Mouse (Mus musculus) neutrophil, adult 83 days (primary cell): Measurements from ENCODE around the gene Mri1. TPM values are rescaled to one million over a fixed set of nuclear protein-coding genes. Genes with fewer than 3 reads are reported as not detected.

Experiments used
- total RNA-seq, 2 experiments: library from RNA; stranded (reverse); gene quantifications; one replicate each; pipeline ENCODE4 v1.2.4; 2023

Gene Mri1
- 1 to 10 TPM; 7.2 to 9.6 TPM for total RNA-seq

DNA sequence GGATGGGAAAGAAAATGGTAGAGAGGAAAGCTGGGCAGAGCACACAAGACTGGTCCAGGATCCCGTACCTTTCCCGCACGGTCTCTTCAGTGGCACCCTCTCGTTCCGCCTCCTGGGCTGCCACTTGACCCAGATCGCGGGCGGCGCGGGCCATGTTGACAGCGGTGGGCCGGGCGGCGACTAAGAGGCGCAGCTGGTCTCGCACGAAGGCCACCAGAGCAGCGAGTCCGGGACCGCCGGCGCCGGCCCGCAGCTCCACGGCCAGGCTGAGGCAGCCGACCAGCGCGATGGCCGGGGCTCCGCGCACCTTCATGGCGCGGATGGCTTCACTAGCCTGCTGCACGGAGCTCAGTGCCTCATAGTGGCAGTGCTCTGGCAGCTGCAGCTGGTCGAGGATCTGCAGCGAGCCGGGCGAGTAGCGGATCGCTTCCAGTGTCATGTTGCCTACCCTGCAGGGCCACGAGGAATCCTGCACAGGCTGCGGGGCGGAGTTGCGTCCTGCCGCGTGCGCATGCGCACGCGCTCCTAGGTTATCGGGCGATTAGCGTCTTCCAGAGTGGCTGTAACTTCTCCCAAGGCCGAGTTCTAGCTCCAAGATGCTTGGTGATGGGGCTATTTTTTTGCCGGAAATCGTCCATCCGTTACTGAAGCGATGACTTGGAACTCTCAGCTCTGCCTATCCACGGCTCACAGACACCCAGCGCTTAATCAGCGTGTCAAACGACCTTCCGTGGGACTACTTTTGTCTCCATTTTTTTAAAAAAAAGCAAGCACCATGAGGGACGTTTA lies at the start of gene Mri1:
Gene Mri1, minus strand, starts transcription at position 505 of the 789 bp plus-strand sequence.

DNA sequence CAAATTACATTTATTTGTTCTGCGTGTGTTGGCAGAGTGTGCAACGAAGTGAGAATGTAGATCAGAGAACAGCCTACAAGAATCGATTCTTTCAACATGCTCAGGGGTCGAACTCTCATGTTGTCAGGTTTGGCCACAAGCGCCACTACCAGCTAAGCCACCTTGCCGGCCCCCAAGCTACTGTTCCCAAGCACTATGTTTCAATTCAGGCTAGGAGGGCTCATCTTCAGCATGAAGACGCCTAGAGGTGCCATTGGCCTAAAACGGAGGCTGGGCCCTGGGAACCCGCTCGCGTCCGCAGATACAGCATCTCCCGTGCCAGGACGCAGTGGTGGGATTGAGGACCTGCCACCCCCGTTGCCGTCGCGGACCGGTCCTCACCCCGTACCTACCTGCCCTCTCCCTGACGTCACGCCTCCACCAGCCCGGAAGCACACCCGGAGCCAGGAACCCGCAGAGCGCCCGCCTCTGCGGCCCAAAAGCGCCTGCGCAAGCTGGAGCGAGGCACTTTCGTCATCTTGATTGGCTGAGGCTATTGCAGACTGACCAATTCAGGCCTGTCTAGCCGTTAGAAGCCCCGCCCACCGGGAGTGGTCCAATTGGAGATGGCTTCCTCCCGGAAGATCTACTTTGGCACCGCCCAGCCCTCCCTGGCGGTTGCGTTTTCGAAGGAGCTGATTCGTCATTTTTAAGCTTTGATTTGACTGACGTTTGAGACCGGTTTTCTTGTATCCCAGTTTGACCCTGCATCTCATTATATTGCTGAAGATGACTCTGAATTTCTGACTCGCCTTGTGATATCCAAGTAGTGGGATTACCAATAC lies 13.0 kb upstream of the Mri1 start, which contains the start of gene Ccdc130:
Gene Ccdc130, minus strand, starts transcription at position 431 of the 824 bp plus-strand sequence.

DNA sequence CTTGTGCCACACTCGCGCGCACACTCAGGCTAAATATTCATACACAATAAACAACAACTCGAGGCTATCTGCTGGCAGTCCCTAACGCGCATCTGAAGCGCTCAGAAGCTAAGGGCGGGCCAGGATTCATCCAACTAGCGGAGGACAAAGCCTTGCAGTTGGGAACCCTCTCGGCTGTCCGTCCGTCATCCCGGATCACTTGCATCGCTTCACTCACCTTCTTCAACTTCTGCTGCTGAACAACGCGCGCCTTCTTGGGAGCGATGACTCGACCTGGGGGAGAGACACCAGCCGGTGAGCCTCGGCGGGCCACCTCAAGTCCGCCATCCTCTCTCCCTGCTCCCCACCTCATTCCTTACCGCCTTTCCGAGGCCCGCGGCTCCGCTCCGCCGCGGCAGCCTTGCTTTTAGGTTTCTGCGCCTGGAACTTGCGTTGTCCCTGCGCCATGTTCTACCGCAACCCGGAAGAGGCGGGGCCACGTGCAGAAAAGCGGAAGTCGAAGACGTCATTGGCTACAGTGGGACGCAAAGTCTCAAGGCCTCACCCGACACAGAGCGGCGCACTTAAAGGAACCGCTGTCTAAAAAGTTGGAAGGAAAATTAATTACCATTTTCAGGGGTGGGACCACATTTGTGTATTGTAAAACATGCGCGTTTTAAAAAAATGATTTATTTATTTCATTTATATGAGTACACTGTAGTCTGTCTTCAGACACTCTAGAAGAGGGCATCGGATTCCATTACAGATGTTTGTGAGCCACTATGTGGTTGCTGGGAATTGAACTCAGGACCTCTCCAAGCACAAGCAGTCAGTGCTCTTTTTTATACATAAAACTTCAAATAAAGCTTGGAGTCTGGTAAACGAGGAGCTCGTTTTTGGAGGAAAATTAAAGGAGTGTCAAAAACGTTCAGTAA lies 7.6 kb downstream of the Mri1 start, which contains the start of gene D8Ertd738e:
Gene D8Ertd738e, minus strand, starts transcription at position 463 of the 914 bp plus-strand sequence.

DNA sequence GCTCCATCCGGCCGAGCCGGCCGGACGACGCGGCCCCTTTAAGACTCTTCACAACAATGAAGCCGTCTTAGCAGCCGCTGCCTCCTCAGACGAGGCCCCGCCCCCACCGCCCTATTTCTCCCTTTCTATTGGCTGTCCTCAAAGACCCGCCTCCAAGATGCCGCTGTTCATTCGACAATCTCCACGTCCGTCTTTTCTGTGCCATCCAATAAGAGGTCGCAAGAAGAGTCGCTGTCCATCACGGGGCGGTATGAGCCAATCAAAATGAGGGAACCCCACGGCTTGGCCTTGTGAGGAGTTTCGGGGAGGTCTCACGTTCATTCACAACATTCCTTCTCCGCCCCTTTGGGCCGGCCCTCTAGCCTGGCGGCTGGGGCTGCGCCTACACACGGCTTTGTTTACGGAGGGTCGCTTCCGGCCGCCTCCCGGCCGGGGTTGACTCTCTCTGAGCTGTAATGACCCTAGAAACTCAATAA lies 20.1 kb downstream of the Mri1 start, which contains the start of gene Zswim4:
Gene Zswim4, minus strand, starts transcription at position 58 of the 476 bp plus-strand sequence.

Other genes starting within 250 kb of the Mri1 start
- gene 2210011C24Rik, start 245.2 kb downstream of the Mri1 start, total RNA-seq, result not detected
- gene Palm3, start 235.9 kb downstream of the Mri1 start, total RNA-seq, result not detected
- gene Il27ra, start 214.7 kb downstream of the Mri1 start, total RNA-seq, result 1 to 10 TPM in 1 of 2 experiments, under 1 TPM in 1; 0.86 to 1.3 TPM
- gene Rln3, start 212.3 kb downstream of the Mri1 start, total RNA-seq, result not detected
- 1 to 10 TPM; 2.6 to 4.9 TPM for gene Gm10643, start 192.2 kb downstream of the Mri1 start, total RNA-seq
- 10 to 100 TPM; 28.2 to 32.3 TPM for gene Rfx1, start 190.5 kb downstream of the Mri1 start, total RNA-seq
- gene Dcaf15, start 152.6 kb downstream of the Mri1 start, total RNA-seq, result 10 to 100 TPM; 21.7 to 22.4 TPM
- gene Podnl1, start 131.3 kb downstream of the Mri1 start, total RNA-seq, result under 1 TPM in 1 of 2 experiments, not detected in 1; 0.22 TPM
- gene Cc2d1a, start 109.4 kb downstream of the Mri1 start, total RNA-seq, result 10 to 100 TPM; 19.3 to 22.5 TPM
- gene 4930432K21Rik, start 109.3 kb downstream of the Mri1 start, total RNA-seq, result under 1 TPM; 0.79 to 0.95 TPM
- gene Nanos3, start 72.1 kb downstream of the Mri1 start, total RNA-seq, result not detected
- gene Zswim4, start 20.3 kb downstream of the Mri1 start, total RNA-seq, result 10 to 100 TPM; 31.3 to 32.9 TPM
- 100 to 1,000 TPM; 157 to 163 TPM for gene D8Ertd738e, start 7.6 kb downstream of the Mri1 start, total RNA-seq
- gene Ccdc130, start 13.1 kb upstream of the Mri1 start, total RNA-seq, result 10 to 100 TPM; 17.1 to 17.2 TPM
- under 1 TPM; 0.90 to 0.94 TPM for gene Cacna1a, start 131.1 kb upstream of the Mri1 start, total RNA-seq